ENCODE assay signal across 8 mouse cellular contexts in the genomic region with DNA sequence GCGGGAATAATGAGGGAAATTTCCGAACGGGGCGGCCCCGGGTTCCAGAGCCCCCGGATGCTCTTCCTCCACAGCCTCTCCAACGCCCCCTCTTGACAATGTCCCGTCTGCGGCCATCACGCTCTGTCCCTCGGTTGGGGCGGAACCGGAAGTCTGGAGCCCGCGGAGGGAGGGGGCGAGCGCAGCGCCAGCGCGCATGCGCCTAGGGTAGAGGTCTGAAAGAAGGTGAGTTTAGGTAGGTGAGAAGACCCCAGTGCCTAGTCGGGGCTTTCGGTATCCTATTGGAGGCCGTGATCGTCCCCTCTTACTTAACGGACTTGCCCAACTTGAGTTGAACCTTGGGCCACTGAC. TPM values are rescaled to one million over a fixed set of nuclear protein-coding genes. Genes with fewer than 3 reads are reported as not detected.
DNase-seq lines count a peak whose midpoint lies in the region; ATAC-seq and TF ChIP-seq lines count a peak whose summit lies in the region.

A gene (minus strand): TSS at position 155 of the 351 bp plus-strand sequence.

- peaks cover 24% of the 10 kb centered on the region for H3K79me2 ChIP-seq in C2C12 (ENCODE audit: control insufficient read depth, insufficient read depth)

- peak within 1 kb of the TSS; percentile 88 for H3K4me3 ChIP-seq in C2C12 (ENCODE audit: insufficient read depth, poor library complexity, severe bottlenecking)
- peak within 1 kb of the TSS; percentile 77 for H3K4me3 ChIP-seq in bone marrow macrophage, adult 2 months (ENCODE audit: insufficient read depth, low read length)
- H3K4me3 ChIP-seq in heart, embryonic 13.5 days: peak within 1 kb of the TSS; percentile 82
- H3K4me3 ChIP-seq in kidney, postnatal 0 days (replicated peaks; ENCODE audit: low read depth, low read length): peak within 1 kb of the TSS; percentile 61
- H3K4me3 ChIP-seq in liver, embryonic 12.5 days: peak within 1 kb of the TSS; percentile 81
- peak within 1 kb of the TSS; percentile 84 for H3K4me3 ChIP-seq in stomach, embryonic 15.5 days (replicated peaks)

- H3K9me3 ChIP-seq in heart, embryonic 13.5 days: no peaks in the 10 kb centered on the region
- no peaks in the 10 kb centered on the region for H3K9me3 ChIP-seq in kidney, postnatal 0 days (replicated peaks; ENCODE audit: low read length)
- no peaks in the 10 kb centered on the region for H3K9me3 ChIP-seq in liver, embryonic 12.5 days (replicated peaks)
- H3K9me3 ChIP-seq in stomach, embryonic 15.5 days: no peaks in the 10 kb centered on the region

- H3K4me1 ChIP-seq in bone marrow macrophage, adult 2 months (ENCODE audit: control insufficient read depth, insufficient read depth, low read length): peaks cover 6% of the 10 kb centered on the region
- H3K4me1 ChIP-seq in heart, embryonic 13.5 days: peaks cover 29% of the 10 kb centered on the region
- H3K4me1 ChIP-seq in kidney, postnatal 0 days (replicated peaks; ENCODE audit: insufficient read depth, low read length): no peaks in the 10 kb centered on the region; the same call in 1 of the 2 replicates
- peaks cover 25% of the 10 kb centered on the region for H3K4me1 ChIP-seq in liver, embryonic 12.5 days
- H3K4me1 ChIP-seq in stomach, embryonic 15.5 days: 0 out of 2 replicates have a peak, but pooled peaks cover 4% of the 10 kb centered on the region

- peak; percentile 96 for DNase-seq in kidney, postnatal 0 days (ENCODE audit: low spot score)
- peak; percentile 84 to 88 for DNase-seq in natural killer cell, adult 2 months (ENCODE audit: low spot score in 2 of 2)

- no peak for TF ChIP-seq POLR2A in bone marrow macrophage, adult 2 months (IDR thresholded peaks at IDR 0.05; ENCODE audit: borderline replicate concordance, low read depth, low read length)

- peak within 1 kb of the TSS; percentile 85 for H3K4me2 ChIP-seq in heart, embryonic 13.5 days
- H3K4me2 ChIP-seq in kidney, postnatal 0 days (ENCODE audit: low read length): peak within 1 kb of the TSS; percentile 69
- H3K4me2 ChIP-seq in liver, embryonic 12.5 days: peak within 1 kb of the TSS; percentile 89
- peak within 1 kb of the TSS; percentile 72 for H3K4me2 ChIP-seq in stomach, embryonic 15.5 days

- H3K27ac ChIP-seq in bone marrow macrophage, adult 2 months (ENCODE audit: insufficient read depth, low read depth, low read length): peak within 1 kb of the TSS; percentile 49
- peak within 1 kb of the TSS; percentile 93 for H3K27ac ChIP-seq in heart, embryonic 13.5 days (replicated peaks)
- H3K27ac ChIP-seq in kidney, postnatal 0 days: peak within 1 kb of the TSS; percentile 85
- H3K27ac ChIP-seq in liver, embryonic 12.5 days: peak within 1 kb of the TSS; percentile 83
- H3K27ac ChIP-seq in stomach, embryonic 15.5 days: peak within 1 kb of the TSS; percentile 92

- peak; percentile 3 for TF ChIP-seq CTCF in C2C12 (IDR thresholded peaks at IDR 0.05; ENCODE audit: control insufficient read depth, insufficient read depth, insufficient read length)
- TF ChIP-seq CTCF in bone marrow macrophage, adult 2 months (IDR thresholded peaks at IDR 0.05; ENCODE audit: low read depth, low read length): no peak
- peak; percentile 58 for TF ChIP-seq CTCF in kidney, postnatal 0 days (IDR thresholded peaks at IDR 0.05; ENCODE audit: low read depth)

- peak within 1 kb of the TSS; percentile 89 for H3ac ChIP-seq in C2C12 (ENCODE audit: control insufficient read depth, insufficient read length, low read depth)

- no peaks in the 10 kb centered on the region for H3K27me3 ChIP-seq in C2C12 (ENCODE audit: control insufficient read depth, insufficient read depth, insufficient read length)
- no peaks in the 10 kb centered on the region for H3K27me3 ChIP-seq in heart, embryonic 13.5 days (replicated peaks)
- no peaks in the 10 kb centered on the region for H3K27me3 ChIP-seq in kidney, postnatal 0 days (ENCODE audit: insufficient read depth, low read length)
- H3K27me3 ChIP-seq in liver, embryonic 12.5 days (replicated peaks): 0 out of 2 replicates have a peak, but pooled peaks cover under 1% of the 10 kb centered on the region
- no peaks in the 10 kb centered on the region for H3K27me3 ChIP-seq in stomach, embryonic 15.5 days (replicated peaks)

- ATAC-seq in erythroblast, adult 5-6 weeks (replicated peaks; ENCODE audit: low FRiP score, poor library complexity, severe bottlenecking): peak; percentile 48
- peak; percentile 70; the same call in 1 of the 2 replicates for ATAC-seq in heart, embryonic 13.5 days (ENCODE audit: extremely low read depth, insufficient number of reproducible peaks, low FRiP score, low TSS enrichment)
- peak; percentile 74 for ATAC-seq in kidney, postnatal 0 days (replicated peaks; ENCODE audit: low FRiP score, low read depth)
- ATAC-seq in liver, embryonic 12.5 days: peak; percentile 80
- peak; percentile 78 for ATAC-seq in stomach, embryonic 15.5 days (ENCODE audit: insufficient read depth, low FRiP score, low read depth)

- no peaks in the 10 kb centered on the region for H3K79me3 ChIP-seq in C2C12 (ENCODE audit: low read depth)

- under 1% methylated on average over 26 of the region's 26 CpGs for WGBS in heart, embryonic 13.5 days
- WGBS in kidney, postnatal 0 days: under 1% methylated on average over 26 of the region's 26 CpGs
- under 1% methylated on average over 26 of the region's 26 CpGs for WGBS in liver, embryonic 12.5 days (ENCODE audit: insufficient replicate concordance)
- under 1% methylated on average over 26 of the region's 26 CpGs for WGBS in stomach, embryonic 15.5 days

- peaks cover 26% of the 10 kb centered on the region for H3K36me3 ChIP-seq in C2C12 (ENCODE audit: control insufficient read depth, insufficient read depth)
- H3K36me3 ChIP-seq in heart, embryonic 13.5 days: peaks cover 13% of the 10 kb centered on the region
- H3K36me3 ChIP-seq in kidney, postnatal 0 days (ENCODE audit: insufficient read depth, low read length): no peaks in the 10 kb centered on the region
- H3K36me3 ChIP-seq in liver, embryonic 12.5 days: peaks cover 13% of the 10 kb centered on the region
- H3K36me3 ChIP-seq in stomach, embryonic 15.5 days: peaks cover 2% of the 10 kb centered on the region; the same call in 1 of the 2 replicates

- H3K9ac ChIP-seq in heart, embryonic 13.5 days: peak within 1 kb of the TSS; percentile 87
- peak within 1 kb of the TSS; percentile 78 for H3K9ac ChIP-seq in kidney, postnatal 0 days (ENCODE audit: low read depth, low read length)
- peak within 1 kb of the TSS; percentile 85 for H3K9ac ChIP-seq in liver, embryonic 12.5 days
- H3K9ac ChIP-seq in stomach, embryonic 15.5 days: peak within 1 kb of the TSS; percentile 70

TF ChIP-seq in C2C12, 6 proteins besides CTCF, POLR2A, EP300 and RAD21:
- TF ChIP-seq MAX (IDR thresholded peaks at IDR 0.05) (peak; percentile 67), MYOD1 (IDR thresholded peaks at IDR 0.05; ENCODE audit: control insufficient read depth, insufficient read length, low read depth) (no peak)

RNA-seq across cellular contexts. Expression of the gene that starts here (rescaled TPM):
- polyA plus RNA-seq in C2C12 (2012; fragmentation: generic; extraction: Trizol): 12.4 TPM
- polyA plus RNA-seq in bone marrow macrophage, adult 2 months (2012; ENCODE audit: insufficient read depth, insufficient read length, missing spikeins): 5.2 and 6.7 TPM in 2 replicates
- total RNA-seq in erythroblast, adult 5-6 weeks (2015; ENCODE audit: low replicate concordance): not detected in 2 replicates
- 0.98 and 2.1 TPM in 2 replicates for total RNA-seq in erythroblast, adult 5-6 weeks (2017; ENCODE audit: low replicate concordance)
- 10.5 and 13.7 TPM in 2 replicates for polyA plus RNA-seq in heart, embryonic 13.5 days (2015; fragmentation: Nextera tagmentation; extraction: Ambion mirVana)
- polyA plus RNA-seq in kidney, postnatal 0 days (2015; fragmentation: Nextera tagmentation; extraction: Ambion mirVana): 16.1 and 16.3 TPM in 2 replicates
- 7.9 TPM in 2 replicates for polyA plus RNA-seq in liver, embryonic 12.5 days (2016; fragmentation: Nextera tagmentation; extraction: Ambion mirVana)
- 14.8 and 14.9 TPM in 2 replicates for polyA plus RNA-seq in stomach, embryonic 15.5 days (2015; fragmentation: Nextera tagmentation; extraction: Ambion mirVana)

Comparison
In these comparisons a context has a peak if more than half of its experiments do, and no peak if none do; other contexts are left out.
1. Peak in every context shown above with its lines: DNase-seq, ATAC-seq, H3K4me3 ChIP-seq and H3K27ac ChIP-seq.